Mouse (Mus musculus): ENCODE measurements around the gene AA467197. TPM values are rescaled to one million over a fixed set of nuclear protein-coding genes. Genes with fewer than 3 reads are reported as not detected.

Gene AA467197
- polyA plus RNA-seq, 1 experiment from 2014 or later: not detected

DNA sequence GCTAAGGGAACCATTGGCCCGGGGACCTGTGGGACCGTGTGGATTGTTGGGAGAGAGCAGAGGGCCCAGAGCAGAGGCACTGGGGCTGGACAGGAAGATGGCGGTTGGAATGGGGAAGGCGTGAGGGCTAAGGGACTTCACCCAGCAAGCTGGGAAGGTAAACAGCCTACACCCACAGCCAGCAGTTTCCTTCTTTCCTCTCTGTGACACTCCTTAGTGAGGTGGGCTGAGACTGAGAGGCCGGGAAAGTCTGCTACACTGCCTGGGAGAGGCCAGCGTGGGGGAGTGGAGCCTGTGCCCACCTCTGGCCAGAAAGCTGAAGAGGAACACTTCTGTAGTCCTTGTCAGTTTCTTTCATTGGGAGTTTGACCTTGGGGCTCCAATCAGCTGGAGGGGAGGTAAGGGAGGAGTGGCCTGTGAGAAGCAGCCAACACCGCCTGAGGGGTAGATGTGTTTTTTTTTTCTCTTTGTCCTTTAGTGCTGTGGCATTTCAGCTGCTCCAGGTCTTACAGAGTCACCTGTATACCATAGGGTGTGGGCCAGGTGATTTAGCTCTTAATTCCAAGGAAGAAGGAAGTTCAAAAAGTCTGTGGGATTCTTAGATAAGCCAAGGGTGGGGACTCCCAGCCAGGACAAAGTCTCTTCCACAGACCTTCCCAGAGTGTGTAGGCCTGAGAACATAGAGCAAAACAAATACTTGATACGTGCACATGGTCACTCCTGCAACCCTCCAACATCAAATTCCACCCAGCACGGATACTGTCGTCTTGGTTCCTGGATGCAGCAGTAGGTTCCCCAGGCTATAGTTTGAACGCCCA, 21.1 kb downstream of the AA467197 start:
- Histone ChIP-seq H3K27ac (ENCODE audit: low read depth, low read length) (no peak overlapping the region), H3K9ac (ENCODE audit: low read depth, low read length) (no peak overlapping the region), H3K4me2 (replicated peaks; ENCODE audit: low read depth, low read length) (no peak overlapping the region), H3K36me3 (ENCODE audit: control insufficient read depth, insufficient read depth, low read length) (no peaks in the 10 kb centered on the region), H3K27me3 (ENCODE audit: control insufficient read depth, insufficient read depth, low read length) (no peaks in the 10 kb centered on the region), H3K4me1 (ENCODE audit: control insufficient read depth, insufficient read depth, low read length) (no peaks in the 10 kb centered on the region), H3K4me3 (ENCODE audit: low read length) (no peak overlapping the region), H3K9me3 (ENCODE audit: control insufficient read depth, low read length) (no peaks in the 10 kb centered on the region)
- WGBS: 78% methylated on average over 11 of the region's 11 CpGs
- no peak for ATAC-seq (ENCODE audit: low FRiP score, low TSS enrichment)

DNA sequence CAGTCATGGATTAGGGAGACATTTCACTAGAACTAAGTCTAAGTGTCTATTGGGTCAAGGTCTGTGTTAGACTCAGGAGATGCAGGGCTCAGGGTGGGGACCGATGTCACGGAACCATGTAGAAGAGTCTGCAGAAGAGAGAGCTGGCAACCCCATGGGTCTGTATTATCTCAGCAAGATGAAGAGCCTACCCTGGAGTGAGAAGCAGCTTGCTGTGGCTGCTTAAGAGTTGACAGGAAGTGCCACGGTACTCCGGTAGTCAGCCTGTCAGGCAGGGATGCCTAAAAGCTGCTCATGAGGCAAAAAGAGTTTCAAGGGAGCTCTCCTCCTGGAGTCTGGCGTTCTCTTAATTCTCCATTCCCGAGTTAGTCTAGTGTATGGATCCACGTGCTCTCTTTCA, 23.0 kb downstream of the AA467197 start:
- Histone ChIP-seq H3K9me3 (ENCODE audit: control insufficient read depth, low read length) (no peaks in the 10 kb centered on the region), H3K36me3 (ENCODE audit: control insufficient read depth, insufficient read depth, low read length) (no peaks in the 10 kb centered on the region), H3K27me3 (ENCODE audit: control insufficient read depth, insufficient read depth, low read length) (no peaks in the 10 kb centered on the region), H3K4me1 (ENCODE audit: control insufficient read depth, insufficient read depth, low read length) (no peaks in the 10 kb centered on the region), H3K9ac (ENCODE audit: low read depth, low read length) (no peak overlapping the region), H3K4me3 (ENCODE audit: low read length) (no peak overlapping the region), H3K27ac (ENCODE audit: low read depth, low read length) (no peak overlapping the region), H3K4me2 (replicated peaks; ENCODE audit: low read depth, low read length) (no peak overlapping the region)
- 81% methylated on average over 7 of the region's 7 CpGs for WGBS
- no peak for ATAC-seq (ENCODE audit: low FRiP score, low TSS enrichment)

DNA sequence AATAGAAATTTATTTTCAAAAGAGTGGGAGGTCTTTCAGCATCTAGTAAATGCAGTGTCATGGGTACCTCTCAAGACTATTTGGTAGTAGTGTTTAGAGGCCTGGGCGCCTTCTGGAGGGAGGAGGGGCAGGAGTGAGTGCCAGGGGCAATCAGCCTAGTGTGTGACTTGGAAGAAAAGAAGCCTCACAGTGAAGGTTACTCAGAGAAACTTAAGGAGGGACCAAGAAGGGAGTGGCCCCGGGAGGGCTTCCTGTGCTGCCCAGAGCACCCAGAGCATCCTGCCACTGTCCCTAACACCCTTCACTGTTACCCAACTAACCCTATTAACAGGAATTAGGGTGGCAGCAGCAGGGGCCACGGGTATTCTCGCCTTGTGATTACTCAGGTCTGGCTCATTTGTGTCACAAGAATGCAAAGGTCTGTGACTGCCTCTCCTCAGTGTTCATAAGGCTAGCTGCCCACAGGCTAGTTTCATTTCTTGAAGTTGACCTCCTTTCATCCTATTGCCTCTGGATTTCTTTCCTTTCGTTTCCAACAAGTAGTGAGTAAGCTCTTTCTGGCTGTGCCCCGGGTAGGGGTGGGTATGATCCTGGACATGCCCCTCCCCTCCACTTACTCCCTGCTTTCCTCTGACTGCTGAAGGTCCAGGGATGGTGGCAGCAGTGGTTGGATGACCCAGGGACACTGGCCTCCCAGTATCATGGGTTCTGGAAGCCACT, 28.6 kb downstream of the AA467197 start:
- Histone ChIP-seq H3K4me2 (replicated peaks; ENCODE audit: low read depth, low read length) (no peak overlapping the region), H3K36me3 (ENCODE audit: control insufficient read depth, insufficient read depth, low read length) (no peaks in the 10 kb centered on the region), H3K27me3 (ENCODE audit: control insufficient read depth, insufficient read depth, low read length) (no peaks in the 10 kb centered on the region), H3K4me3 (ENCODE audit: low read length) (no peak overlapping the region), H3K27ac (ENCODE audit: low read depth, low read length) (no peak overlapping the region), H3K9me3 (ENCODE audit: control insufficient read depth, low read length) (no peaks in the 10 kb centered on the region), H3K4me1 (ENCODE audit: control insufficient read depth, insufficient read depth, low read length) (no peaks in the 10 kb centered on the region), H3K9ac (ENCODE audit: low read depth, low read length) (no peak overlapping the region)
- no peak for ATAC-seq (ENCODE audit: low FRiP score, low TSS enrichment)
- WGBS: 49% methylated on average over 6 of the region's 6 CpGs

DNA sequence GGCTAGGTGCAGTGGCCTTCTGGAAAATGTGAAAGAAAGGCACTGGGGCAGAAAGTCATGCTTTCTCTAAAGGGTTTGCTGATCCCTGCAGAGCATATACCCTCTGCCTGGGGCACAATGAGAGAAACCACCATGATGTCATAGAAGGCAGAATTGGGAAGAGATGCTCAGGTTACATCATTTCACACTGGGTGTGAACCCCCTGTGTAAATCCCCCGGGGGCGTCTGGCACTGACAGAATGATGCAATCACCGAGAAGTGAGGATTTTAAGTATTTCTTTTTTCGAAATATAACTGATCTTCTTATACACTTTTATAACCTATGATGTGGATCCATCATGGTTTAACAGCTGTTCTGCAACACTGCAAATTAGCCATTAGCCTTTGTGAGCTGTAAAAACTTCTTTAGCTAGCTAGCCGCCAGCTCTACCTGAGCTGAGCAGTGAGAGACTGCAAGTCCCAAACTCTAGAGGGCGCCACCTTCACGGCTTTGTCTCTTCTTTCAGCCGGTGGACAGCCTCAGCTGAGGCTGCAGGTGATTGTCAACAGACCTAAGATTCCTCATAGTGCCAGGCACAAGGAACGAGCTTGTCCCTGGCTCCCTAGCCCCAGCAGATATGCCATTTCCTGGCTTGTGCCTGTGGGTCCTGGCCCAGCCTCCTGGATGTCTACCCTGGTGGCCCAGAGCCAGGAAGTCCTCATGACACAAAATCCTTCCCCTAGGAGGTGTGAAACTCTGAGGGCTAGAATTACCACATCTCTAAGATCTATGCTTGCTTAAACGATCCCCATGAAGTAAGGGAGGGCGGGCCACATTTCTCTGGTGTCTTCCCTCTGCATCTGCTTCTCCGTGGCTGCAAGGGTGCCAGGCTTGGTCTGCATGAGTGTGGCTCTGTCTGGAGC, 29.4 kb downstream of the AA467197 start:
- no peak overlapping the region for H3K27ac ChIP-seq (ENCODE audit: low read depth, low read length)
- H3K4me1 ChIP-seq (ENCODE audit: control insufficient read depth, insufficient read depth, low read length): no peaks in the 10 kb centered on the region
- H3K9me3 ChIP-seq (ENCODE audit: control insufficient read depth, low read length): no peaks in the 10 kb centered on the region
- H3K27me3 ChIP-seq (ENCODE audit: control insufficient read depth, insufficient read depth, low read length): no peaks in the 10 kb centered on the region
- H3K4me3 ChIP-seq (ENCODE audit: low read length): no peak overlapping the region
- WGBS: 33% methylated on average over 12 of the region's 12 CpGs
- ATAC-seq (ENCODE audit: low FRiP score, low TSS enrichment): peak; percentile 70
- H3K9ac ChIP-seq (ENCODE audit: low read depth, low read length): no peak overlapping the region
- H3K4me2 ChIP-seq (replicated peaks; ENCODE audit: low read depth, low read length): no peak overlapping the region
- no peaks in the 10 kb centered on the region for H3K36me3 ChIP-seq (ENCODE audit: control insufficient read depth, insufficient read depth, low read length)

DNA sequence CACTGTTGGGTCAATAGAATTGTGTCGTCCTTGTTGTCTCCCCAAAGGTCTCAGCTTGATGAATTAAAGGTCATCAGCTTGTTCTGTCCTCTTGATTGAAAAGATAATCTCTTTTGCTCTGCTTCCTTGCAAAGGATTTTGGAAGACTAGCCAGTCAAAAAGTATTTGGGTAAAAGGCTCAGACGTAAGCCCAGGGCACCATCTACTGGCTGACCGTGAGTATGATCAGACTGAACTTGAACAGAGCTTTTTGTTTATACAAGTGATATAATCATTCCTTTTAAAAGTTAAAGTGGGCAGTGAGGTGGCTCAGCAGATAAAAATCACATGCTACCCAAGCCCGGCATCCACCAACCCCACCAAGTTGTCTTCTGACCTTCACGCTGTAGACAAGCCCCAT, 31.1 kb downstream of the AA467197 start:
- Histone ChIP-seq H3K36me3 (ENCODE audit: control insufficient read depth, insufficient read depth, low read length) (no peaks in the 10 kb centered on the region), H3K27me3 (ENCODE audit: control insufficient read depth, insufficient read depth, low read length) (no peaks in the 10 kb centered on the region), H3K4me3 (ENCODE audit: low read length) (no peak overlapping the region), H3K9ac (ENCODE audit: low read depth, low read length) (no peak overlapping the region), H3K27ac (ENCODE audit: low read depth, low read length) (no peak overlapping the region), H3K9me3 (ENCODE audit: control insufficient read depth, low read length) (no peaks in the 10 kb centered on the region), H3K4me1 (ENCODE audit: control insufficient read depth, insufficient read depth, low read length) (no peaks in the 10 kb centered on the region), H3K4me2 (replicated peaks; ENCODE audit: low read depth, low read length) (no peak overlapping the region)
- WGBS: 49% methylated on average over 5 of the region's 5 CpGs
- no peak for ATAC-seq (ENCODE audit: low FRiP score, low TSS enrichment)

DNA sequence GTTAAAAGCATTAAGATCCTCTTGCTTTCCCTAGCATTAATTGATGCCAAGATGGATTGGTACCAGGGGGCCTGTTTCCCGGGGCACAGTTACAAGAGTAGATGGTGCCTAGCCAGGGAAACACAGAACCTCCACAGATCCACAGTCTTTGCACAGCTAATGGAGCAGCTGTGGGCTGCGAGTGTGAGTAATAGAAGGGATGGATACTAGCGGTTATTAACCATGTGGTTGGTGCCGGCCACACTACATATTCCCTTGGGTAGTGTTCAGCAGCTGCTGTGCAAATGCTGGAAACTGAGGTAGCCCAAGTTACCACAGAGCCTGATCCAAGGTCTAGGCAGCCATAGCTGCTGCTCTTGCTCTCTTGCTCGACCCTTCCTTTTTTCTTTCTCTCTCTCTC, 34.9 kb downstream of the AA467197 start:
- Histone ChIP-seq H3K4me1 (ENCODE audit: control insufficient read depth, insufficient read depth, low read length) (no peaks in the 10 kb centered on the region), H3K27me3 (ENCODE audit: control insufficient read depth, insufficient read depth, low read length) (no peaks in the 10 kb centered on the region), H3K4me3 (ENCODE audit: low read length) (no peak overlapping the region), H3K4me2 (replicated peaks; ENCODE audit: low read depth, low read length) (no peak overlapping the region), H3K9ac (ENCODE audit: low read depth, low read length) (no peak overlapping the region), H3K27ac (ENCODE audit: low read depth, low read length) (no peak overlapping the region), H3K9me3 (ENCODE audit: control insufficient read depth, low read length) (no peaks in the 10 kb centered on the region), H3K36me3 (ENCODE audit: control insufficient read depth, insufficient read depth, low read length) (no peaks in the 10 kb centered on the region)
- ATAC-seq (ENCODE audit: low FRiP score, low TSS enrichment): no peak
- WGBS: 75% methylated on average over 5 of the region's 5 CpGs

DNA sequence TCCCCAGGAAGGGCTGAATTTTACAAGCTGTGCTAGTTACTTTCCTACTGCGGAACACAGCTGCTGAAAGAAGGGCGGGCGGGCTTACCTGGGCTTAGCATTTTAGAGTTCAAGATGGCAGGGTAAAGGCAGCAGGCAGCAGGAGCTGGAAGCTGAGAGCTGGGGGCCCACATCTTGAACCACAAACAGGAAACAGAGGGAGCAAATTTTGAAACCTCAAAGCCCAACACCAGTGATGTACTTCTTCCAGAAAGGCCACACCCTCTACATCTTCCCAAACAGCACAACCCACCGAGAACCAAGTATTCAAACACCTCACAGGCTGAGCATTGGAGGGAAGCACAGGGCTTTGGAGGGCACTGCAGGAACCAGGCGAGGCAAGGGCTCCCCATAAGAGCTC, 36.1 kb downstream of the AA467197 start:
- Histone ChIP-seq H3K4me3 (ENCODE audit: low read length) (no peak overlapping the region), H3K9me3 (ENCODE audit: control insufficient read depth, low read length) (no peaks in the 10 kb centered on the region), H3K4me1 (ENCODE audit: control insufficient read depth, insufficient read depth, low read length) (no peaks in the 10 kb centered on the region), H3K27me3 (ENCODE audit: control insufficient read depth, insufficient read depth, low read length) (no peaks in the 10 kb centered on the region), H3K27ac (ENCODE audit: low read depth, low read length) (no peak overlapping the region), H3K4me2 (replicated peaks; ENCODE audit: low read depth, low read length) (no peak overlapping the region), H3K36me3 (ENCODE audit: control insufficient read depth, insufficient read depth, low read length) (no peaks in the 10 kb centered on the region), H3K9ac (ENCODE audit: low read depth, low read length) (no peak overlapping the region)
- ATAC-seq (ENCODE audit: low FRiP score, low TSS enrichment): no peak
- 64% methylated on average over 5 of the region's 5 CpGs for WGBS

DNA sequence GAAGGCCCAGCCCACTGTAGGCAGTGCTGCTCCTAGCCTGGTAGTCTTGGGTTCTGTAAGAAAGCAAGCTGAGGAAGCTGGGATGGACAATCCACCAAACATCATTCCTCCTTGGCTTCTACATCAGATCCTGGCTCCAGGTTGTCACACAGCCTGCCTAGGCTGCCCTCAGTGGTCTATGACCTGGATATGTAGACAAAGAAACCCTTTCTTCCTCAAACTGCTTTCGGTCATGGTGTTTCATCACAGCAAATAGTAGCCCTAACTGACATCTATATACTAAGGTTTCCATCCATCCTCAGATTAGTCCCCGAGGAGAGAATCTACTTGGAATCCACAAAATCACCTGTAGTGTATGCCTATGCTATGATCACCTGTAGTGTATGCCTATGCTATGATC, 38.3 kb downstream of the AA467197 start:
- no peak for ATAC-seq (ENCODE audit: low FRiP score, low TSS enrichment)
- H3K9me3 ChIP-seq (ENCODE audit: control insufficient read depth, low read length): no peaks in the 10 kb centered on the region
- no peaks in the 10 kb centered on the region for H3K36me3 ChIP-seq (ENCODE audit: control insufficient read depth, insufficient read depth, low read length)
- no peak overlapping the region for H3K4me3 ChIP-seq (ENCODE audit: low read length)
- H3K27me3 ChIP-seq (ENCODE audit: control insufficient read depth, insufficient read depth, low read length): no peaks in the 10 kb centered on the region
- H3K4me2 ChIP-seq (replicated peaks; ENCODE audit: low read depth, low read length): no peak overlapping the region
- no peak overlapping the region for H3K27ac ChIP-seq (ENCODE audit: low read depth, low read length)
- no peak overlapping the region for H3K9ac ChIP-seq (ENCODE audit: low read depth, low read length)
- H3K4me1 ChIP-seq (ENCODE audit: control insufficient read depth, insufficient read depth, low read length): no peaks in the 10 kb centered on the region
- 87% methylated on average over 2 of the region's 2 CpGs for WGBS

Measured in kidney, embryonic 14.5 days (tissue).